Mouse (Mus musculus) lung, postnatal 10 days (tissue): ENCODE results near the gene Acot7.

Experiments
- DNase-seq: peaks from one replicate; pipeline ENCODE4 v3.0.0; 2021

The Acot7 gene

DNA sequence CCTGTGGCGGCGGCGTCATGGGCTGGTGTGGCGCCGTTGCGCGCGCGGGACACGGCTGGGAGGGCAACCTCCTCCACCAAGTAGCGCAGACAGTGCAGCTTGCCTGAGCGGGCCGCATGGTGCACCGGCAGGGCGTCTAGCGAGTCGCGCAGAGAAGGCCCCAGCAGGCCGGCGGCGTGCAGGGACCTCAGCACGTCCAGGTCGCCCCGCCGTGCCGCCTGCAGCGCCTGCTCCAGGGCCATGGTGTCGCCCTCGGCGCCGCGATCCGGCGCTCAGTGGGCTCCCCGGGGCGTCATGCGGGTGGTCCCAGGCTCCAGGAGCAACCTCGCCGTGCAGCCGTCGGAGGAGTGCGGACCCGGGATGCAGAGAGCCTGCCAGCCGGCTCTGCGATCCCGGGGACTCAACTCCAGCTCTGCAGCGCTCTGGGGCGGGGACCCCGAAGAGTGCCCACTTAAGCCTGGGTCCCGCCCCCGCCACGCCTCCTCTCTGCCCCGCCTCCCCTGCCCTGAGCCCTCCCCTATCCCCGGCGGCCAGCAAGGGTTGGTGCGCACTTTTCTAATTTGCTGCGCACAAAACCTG is 25.9 kb upstream of the Acot7 start, which contains the start of gene Espn:
Gene Espn, minus strand, starts transcription at position 406 of the 579 bp plus-strand sequence.
- peak; percentile 74 for DNase-seq

DNA sequence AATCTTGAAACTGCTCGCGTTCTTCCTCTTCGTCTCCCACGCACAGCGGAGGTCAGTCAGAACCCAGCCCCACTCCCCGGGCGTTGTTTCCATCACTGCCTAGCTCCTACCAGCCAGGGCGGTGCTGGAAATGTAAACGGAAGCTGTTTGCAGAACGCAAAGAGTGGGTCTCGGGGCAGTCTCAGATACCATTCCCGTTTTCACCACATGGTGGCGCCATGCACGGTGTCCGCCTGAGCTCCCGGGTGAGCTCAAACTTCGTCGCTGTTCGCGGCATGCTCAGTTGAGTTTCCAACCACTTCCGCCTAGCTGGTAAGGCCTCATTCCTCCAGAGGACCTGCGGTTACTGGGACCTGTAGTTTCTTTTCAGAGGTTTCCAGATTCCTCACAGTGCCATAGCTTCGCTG is 24.2 kb upstream of the Acot7 start:
- DNase-seq = peak; percentile 94

DNA sequence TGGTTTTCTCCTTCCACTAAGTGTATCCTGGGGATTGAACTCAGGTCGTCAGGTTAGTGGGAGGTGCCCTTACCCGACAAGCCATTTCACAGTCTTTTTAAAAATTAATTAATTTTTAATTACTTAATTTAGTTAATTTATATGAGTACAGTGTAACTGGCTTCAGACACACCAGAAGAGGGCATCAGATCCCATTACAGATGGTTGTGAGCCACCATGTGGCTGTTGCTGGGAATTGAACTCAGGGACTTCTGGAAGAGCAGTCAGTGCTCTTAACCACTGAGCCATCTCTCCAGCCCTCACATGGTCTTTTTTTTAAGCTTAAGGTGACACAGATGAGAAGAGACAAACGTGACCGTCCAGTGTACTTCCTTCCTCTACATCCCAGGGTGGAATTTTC is 22.9 kb upstream of the Acot7 start:
- no peak for DNase-seq

DNA sequence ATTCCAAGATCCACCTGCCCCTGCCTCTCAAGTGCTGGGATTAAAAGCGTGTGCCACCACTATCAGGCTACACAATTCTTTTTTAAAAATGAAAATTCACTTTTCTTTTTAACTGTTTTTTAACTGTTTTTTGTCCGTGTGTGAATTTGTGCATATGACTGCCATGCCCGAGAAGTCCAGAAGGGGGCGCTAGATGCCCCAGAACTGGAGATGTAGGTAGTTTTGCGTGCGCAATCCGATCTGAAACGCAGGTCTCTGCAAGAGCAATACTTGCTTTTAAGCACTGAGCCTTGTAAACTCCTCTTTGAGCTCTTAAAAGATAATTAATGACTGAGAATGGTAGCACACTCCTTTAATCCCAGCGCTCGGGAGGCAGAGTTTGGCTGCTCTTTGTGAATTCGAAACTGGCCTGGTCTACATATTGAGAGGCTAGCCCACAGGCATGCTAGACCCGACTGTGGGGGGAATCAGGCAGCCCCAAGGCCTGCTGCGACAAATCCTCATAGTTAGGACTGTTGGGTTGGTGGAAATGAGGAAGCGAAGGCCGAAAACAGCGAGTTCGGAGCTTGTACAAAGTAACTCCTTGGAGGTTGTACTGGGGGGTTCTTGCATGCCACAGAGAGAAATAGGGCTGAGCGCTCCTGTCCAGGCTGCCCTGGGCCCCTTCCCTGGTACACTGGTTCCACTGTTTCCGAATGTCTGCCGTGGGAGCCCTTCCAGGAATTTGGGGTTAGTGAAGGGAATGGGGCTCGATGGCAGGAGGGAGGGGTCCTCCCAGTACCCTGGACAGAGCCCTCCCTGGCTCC is 20.0 kb upstream of the Acot7 start:
- DNase-seq = peak; percentile 54

DNA sequence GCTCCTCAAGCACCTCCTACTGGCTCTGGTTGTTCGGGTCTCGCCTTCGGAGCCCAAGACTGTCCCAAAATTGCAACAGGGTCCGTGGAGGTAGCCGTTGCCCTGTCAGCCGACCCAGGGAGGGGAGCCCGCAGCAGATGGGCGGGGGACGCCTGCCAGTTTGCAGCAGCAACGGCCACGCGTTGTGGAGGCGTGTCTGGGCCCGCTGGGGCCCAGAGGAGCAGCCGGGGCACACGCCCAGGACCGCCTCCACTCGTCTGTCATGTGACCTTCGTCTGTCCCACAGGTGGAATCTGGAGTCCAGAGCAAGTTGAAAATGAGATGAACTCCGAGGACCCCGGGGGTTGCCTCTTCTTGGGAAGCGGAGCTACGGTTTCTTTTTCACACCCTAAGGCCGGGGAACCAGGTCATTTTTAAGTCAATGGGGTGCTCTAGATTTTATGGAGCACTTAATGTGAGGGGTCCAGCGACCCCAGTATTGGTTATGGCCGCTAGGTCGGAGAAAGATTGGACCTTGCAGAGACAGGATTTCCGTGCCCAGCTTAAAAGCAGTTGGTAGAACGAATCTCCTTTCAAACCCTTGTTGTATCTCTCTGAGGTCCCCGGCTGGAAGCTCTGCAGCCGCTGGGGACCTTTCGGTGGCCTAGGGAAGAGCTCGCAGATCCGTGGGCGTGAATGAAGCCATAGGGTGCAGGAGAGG is 19.2 kb upstream of the Acot7 start, which contains the start of gene Hes2:
Gene Hes2, plus strand, starts transcription at position 283 of the 700 bp plus-strand sequence.
- DNase-seq = no peak

DNA sequence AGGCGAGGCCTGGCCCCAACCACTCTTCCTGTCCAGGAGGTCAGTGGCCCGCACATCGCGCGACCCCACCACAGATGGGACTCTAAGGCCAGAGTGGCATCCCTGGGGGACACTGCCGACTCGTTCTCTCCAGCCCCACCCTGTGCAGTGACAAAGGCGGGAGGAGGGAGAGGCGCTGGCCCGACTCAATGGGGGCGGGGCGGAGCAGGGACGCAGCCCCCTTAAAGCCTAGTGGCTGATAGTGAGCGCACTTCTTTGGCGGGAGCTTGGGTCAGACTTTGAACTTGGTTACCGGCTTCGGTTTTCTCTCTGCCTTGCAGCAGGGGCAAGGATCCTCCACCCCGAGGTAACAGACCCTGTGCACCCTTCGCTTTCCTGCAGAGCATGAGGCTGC is 18.7 kb upstream of the Acot7 start:
- DNase-seq = no peak

DNA sequence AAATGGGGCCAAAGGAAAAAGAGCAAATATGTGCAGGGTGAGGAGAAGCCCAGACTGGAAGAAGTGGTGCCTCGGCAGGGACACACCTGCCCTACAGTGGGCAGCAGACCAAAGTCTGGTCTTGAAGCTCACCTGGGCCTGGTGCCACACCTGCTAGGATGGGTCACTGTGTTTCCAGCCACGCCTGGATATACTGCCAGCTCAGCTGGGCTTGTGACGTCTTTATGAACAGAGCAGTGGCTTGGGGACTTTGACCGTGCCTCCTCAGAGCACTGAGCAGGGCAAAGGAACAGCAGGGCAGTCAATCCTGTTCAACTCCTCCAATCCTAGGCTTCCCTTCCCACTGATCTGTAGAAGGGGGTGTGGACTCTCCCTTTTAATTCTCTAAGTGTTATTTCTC is 17.2 kb upstream of the Acot7 start:
- no peak for DNase-seq

DNA sequence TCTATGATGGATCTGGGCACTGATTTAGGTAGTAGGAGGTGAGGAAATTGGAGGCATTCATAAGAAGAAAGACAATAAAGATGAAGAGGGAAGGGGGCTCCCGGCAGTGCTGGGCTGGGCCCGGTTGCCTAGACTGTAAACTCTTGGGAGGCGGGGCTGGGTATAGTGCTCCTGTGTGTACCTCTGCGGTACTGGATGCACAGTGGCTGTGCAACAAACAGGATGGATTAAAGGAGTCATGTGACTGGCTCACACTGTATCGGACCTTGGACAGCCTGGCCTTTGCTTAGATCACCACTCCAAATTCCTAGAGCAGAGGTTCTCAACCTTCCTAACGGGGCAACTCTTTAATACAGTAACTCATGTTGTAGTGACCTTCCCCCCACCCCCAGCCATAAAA is 16.3 kb upstream of the Acot7 start:
- no peak for DNase-seq

DNA sequence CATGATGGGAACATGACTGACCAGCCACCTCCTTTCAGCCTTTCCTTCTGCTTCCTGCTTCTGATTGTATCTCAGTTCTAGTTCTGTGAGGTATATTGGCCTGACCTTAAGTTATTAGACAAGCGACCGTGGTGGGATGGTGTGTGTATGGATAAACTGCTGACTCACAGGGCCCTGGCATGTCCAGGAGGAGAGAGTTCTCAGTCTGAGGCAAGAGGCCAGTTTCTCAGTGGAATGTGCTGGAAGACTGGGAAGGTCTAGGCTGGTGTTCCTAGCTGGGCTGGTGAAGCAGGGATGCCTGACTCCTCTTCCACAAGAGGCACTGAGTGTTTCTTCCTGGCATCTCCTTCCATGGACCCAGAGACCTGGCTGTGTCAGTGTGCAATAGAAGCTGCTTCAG is 15.2 kb upstream of the Acot7 start:
- no peak for DNase-seq

DNA sequence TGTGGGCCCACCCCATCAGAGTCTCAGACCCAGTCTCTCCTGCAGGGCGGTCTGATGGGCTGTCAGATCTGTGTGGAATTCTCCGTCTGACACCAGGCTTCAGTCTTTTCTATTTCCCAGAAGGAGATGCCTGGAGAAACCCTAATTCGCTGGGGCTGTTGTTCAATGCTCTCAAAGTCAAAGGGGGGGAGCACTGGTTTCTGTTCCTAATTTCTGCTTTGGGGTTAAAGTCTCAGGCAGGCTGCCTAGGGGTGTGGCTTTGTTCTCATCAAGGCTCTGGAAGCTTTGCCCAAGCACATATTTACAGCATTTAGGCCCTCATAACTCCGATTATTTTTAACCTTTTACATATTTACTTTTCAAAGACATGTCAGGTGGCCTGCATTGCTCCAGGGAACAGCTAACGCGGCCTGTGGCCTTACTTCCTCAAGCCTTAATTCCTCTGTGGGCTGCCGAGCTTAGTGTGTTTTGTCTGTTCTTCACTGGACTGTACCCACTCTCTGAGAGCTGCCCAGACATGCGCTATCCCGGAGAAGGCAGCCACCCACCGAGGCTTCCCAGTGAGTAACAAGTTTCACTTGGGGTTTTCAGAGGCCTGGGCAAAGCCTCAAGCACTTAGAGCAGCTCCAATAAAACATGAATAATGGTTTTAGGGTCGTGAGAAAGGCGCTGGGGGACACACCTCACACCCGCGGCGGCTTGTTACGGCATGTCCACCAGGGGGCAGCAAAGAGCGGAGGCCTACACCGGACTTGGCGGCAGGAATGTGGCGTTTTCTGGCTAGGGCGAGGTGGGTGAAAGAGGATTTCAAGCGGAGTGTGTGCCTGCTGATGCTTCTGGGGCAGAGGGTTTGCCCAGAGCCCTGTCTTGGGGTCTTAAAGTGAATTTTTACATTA is 12.7 kb upstream of the Acot7 start:
- peak; percentile 85 for DNase-seq

DNA sequence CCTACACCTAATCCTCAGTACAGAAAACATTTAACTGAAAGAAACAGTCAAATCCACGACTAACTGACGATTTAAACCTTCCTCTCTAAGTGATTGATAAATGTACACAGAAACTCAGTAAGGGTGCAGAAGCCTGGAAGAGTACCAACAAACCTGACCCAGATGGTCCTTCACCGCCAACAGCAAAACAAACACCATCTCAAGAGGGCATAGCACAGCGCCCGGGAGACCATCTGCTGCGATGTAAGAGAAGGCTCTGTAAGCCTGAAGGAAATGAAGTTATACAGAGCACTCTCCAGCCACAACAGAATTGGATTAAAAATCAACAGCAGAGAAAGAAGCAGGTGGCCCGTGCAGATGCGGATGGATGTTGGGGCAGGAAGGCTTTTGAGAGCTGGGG is 9.9 kb upstream of the Acot7 start:
- peak; percentile 63 for DNase-seq

DNA sequence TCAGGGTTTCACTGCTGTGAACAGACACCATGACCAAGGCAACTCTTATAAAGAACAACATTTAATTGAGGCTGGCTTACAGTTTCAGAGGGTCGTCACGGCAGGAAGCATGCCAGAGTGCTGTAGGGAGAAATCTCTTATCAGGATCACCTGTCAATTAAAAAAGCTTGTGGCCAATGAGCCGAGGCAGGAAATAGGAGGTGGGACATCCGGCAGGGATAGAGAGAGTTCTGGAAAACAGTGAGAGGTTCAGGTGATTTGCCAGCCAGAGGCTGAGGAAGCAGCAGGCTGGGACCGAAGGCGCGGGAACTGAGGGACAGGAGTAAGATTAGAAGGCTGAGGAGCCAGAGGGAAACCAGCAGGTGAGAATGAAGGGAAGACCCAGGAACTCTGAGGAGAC is 8.8 kb upstream of the Acot7 start:
- DNase-seq = no peak

DNA sequence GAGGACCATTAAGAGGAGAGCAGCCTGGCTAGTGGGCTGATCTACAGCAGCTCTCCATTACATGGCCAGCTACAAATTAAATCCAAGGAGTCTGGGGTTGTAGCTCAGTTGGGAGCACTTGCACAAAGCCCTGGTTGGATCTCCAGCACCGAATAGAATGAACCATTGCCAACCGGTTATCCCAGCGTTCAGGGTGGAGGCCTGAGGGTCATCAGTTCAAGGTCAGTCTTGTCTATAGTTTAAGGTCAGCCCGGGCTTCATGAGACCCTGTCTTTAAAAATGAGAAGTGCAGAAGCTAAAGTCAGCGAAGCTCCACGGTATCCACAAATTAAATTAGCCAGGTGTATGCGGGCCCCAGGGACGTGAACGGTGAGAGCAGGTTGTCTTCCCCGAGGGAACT is 7.6 kb upstream of the Acot7 start:
- no peak for DNase-seq

DNA sequence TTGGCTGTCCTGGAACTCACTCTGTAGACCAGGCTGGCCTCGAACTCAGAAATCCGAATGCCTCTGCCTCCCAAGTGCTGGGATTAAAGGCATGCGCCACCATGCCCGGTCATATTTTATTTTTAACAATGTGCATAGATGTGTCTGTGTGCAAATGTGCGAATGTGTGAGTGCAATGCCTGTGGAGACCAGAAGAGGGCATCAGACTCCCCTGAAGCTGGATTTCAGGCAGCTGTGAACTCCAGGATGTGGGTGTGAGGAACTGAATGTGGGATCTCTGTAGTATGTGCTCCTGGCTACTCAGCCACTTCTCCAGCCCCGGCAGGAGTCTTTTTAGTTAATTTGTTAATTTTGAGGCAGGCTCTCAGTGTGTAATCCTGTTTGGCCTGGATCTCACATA is 6.4 kb upstream of the Acot7 start:
- DNase-seq = no peak

DNA sequence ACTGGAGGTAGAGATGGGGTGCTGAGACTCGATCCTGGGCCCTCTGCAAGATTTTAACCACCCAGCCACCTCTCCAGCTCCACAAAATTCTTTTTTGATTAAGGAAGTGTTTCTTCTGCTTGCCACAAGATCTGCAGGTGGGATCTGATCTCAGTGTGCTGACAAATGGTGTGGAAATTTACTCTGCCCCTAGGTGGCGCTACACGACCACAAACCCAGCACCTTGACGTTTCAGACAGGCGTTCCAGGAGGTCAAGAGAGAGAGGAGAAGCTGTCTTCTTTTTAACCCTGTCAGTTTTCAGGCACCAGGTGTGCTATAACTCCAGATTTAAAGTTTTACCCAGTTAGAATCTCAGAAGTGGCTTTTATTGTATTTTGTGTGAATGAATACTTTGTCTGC is 4.9 kb upstream of the Acot7 start:
- DNase-seq = peak; percentile 85

DNA sequence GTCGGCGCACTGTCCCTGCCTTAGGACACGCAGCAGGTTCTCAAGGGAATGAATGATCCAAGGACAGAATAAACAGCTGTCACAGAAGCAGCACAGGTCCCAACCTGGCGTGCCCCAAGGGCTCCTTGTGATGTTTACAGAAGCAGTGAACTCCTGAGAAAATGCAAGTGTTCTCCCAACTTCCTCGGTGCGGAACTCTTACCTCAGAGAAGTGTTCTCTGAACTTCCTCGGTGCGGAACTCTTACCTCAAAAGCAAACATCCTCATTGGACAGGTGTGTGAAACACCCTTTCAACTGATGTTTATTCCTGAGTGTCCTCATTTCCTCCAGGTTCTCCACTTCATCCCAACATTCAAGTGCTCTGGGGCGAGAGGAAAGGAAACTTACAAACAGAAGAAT is 4.0 kb upstream of the Acot7 start:
- peak; percentile 46 for DNase-seq

DNA sequence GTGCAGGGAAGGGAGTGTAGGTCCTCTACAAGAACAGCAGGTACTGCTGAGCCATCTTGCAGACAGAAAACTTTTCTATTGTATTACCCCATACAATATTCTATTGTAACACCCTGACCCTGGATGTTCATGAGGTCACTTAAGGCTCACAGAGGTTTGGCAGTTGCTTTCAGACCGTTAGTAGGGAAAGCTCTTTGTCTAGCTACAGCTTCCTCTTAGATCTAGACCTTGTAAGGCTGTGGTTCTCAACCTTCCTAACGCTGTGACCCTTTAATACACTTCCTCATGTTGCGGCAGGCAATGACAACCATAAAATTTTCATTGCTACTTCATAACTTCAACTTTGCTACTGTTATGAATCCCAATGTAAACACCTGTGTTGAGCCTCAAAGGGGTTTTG is 1.3 kb upstream of the Acot7 start:
- no peak for DNase-seq

DNA sequence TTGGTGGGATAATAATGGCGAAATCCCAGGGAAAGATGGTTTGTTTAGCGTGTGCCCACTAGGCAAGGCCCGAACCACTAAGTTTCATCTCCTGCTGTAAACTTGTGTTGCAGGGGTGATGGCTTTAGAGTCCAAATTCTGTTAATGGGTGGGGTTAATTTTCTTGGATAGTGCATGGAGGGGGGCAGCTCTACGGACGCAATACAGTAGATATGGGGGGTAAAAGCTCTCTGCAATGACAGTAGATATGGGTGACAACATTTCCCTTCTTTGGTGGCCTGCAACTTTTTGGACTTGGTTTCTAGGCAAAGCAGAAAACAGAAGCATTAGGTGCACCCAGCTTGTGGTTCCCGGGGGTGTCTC is 779 bp upstream of the Acot7 start:
- DNase-seq = no peak

DNA sequence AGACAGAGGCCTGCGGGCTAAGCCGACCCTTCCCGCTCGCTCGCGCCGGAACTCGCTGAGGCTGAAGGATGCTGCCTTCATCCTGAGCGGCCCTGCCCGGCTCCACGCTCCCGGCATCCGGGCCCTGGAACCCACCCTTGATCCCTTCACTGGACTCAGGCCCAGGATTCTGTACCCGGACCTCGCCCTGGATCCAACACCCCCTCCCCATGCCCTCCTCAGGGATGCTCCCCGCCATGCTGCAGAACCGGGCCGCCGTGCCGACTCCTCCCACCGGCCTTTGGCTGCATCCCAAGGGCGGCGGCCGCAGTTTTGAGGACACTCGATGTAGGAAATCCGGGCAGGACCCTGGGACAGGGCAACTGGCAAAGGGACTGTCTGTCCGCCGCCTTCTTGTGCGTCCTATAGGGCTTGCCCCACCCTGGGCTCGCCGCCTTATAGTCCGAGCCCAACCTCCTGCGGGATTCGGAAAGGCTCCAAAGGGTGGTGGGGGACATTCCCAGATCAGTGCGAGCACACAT is 470 bp downstream of the Acot7 start:
- peak; percentile 77 for DNase-seq

DNA sequence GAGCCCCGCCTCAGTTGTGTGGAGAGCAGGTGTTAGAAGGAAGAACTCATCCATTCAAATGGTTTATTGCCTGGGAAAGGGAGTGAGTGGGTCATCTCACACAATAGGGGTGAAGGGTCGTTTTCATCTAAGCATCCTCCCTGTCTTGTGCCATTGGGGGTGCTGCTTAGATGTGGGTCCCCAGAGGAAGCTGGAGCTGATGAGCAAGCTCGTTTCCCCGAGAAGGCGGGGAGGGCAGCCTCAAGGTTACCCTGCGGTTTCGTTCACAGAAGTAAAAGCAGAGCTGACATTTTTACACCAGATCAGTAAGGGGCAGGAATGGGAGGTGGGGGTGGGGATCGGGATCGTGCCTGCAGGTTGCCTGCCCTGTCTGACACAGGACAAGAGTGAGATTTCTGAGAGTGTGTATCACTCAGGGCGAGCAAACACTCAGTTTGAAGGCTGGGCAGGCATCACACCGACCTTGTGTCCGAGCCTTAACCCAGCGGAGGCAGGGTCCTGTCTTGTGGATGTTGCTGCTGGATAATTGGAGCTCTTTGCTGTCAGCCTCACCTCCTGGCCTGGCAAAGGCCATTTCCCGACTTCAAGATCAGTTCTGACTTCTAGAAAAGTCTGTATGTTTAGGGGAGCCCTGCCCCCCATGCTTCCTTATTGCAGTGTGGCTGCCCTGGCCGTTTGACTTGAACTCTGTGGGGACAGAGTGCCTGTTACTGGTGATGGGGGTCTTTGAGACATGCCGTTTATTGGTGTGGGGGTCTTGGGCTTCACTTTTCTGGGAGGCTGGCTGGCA is 1.2 kb downstream of the Acot7 start:
- DNase-seq = no peak

DNA sequence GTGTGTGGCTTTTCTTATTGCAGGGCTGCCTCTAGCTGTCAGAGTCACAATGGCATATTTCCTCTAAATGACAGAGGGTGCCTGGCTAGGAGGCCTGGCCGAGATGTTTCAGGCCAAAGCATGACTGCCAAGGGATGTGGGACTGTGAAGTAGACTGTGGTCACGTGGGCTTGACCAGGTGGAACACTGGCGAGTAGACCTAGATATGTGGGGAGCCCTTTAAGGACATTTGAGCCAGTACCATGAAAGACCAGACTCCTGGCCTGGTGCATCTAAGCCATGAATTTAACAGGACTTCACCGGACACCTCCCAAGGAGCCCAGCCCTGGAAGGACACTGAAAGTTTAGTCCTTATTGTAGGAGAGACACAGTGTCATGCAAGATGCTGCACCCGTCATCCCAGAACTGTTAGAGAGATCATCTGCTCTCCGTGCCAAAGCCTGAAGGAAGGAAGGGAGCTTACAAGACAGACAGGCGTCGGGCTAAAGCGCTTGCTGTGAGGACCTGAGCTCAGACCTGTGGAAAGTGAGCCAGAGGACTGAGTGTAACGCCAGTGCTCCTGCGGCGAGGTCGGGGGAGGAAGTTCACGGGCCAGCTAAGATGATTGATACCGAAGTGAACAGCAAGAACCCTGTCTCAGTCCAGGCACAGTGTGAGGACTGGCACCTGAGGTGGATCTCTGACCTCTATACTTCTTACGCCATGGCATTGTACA is 2.2 kb downstream of the Acot7 start:
- DNase-seq = no peak
